Comparison of ENCODE assay signal across 9 mouse cellular contexts in genomic region chr3:52331709-52332108, GRCm38 (mm10).
"Had no signal": no experiment of that assay in that cellular context is flagged by ENCODE, and none has a peak within 500 bp of the region (broad histone marks: within the 10 kb centered on the region; RNA-seq: fewer than 3 reads in every experiment).

No protein-coding gene starts in this region.

- H3K27me3 ChIP-seq: limb, embryonic 13.5 days; neural tube, embryonic 13.5 days had no signal

- H3K36me3 ChIP-seq: limb, embryonic 13.5 days; neural tube, embryonic 13.5 days had no signal

- DNase-seq: kidney, postnatal 10 days; kidney, postnatal 4 days; left cerebral cortex, postnatal 4 days; lung, adult 18-20 months; midbrain, embryonic 14.5 days; right cerebral cortex, postnatal 14 days; thymus, postnatal 4 days had no signal
